Mouse (Mus musculus): ENCODE results near the gene Dnajc7. TPM values are rescaled to one million over a fixed set of nuclear protein-coding genes. Genes with fewer than 3 reads are reported as not detected.

Gene Dnajc7
- polyA plus RNA-seq, 1 experiment from 2014 or later: 184 TPM

GRCm38 (mm10) chr11:100552842-100553241 is 67.1 kb downstream of the Dnajc7 start:
- Histone ChIP-seq H3K9me3 (ENCODE audit: control insufficient read depth, low read length) (no peaks in the 10 kb centered on the region), H3K4me2 (ENCODE audit: low read depth, low read length) (no peak overlapping the region), H3K27ac (ENCODE audit: low read length) (no peak overlapping the region), H3K9ac (ENCODE audit: low read depth, low read length) (no peak overlapping the region), H3K4me3 (ENCODE audit: low read length) (no peak overlapping the region), H3K27me3 (replicated peaks; ENCODE audit: control insufficient read depth, insufficient read depth, low read length) (no peaks in the 10 kb centered on the region), H3K4me1 (ENCODE audit: control insufficient read depth, insufficient read depth, low read length) (no peaks in the 10 kb centered on the region), H3K36me3 (ENCODE audit: control insufficient read depth, insufficient read depth, low read length) (no peaks in the 10 kb centered on the region)
- ATAC-seq: no peak
- 83% methylated on average over 4 of the region's 4 CpGs for WGBS

DNA sequence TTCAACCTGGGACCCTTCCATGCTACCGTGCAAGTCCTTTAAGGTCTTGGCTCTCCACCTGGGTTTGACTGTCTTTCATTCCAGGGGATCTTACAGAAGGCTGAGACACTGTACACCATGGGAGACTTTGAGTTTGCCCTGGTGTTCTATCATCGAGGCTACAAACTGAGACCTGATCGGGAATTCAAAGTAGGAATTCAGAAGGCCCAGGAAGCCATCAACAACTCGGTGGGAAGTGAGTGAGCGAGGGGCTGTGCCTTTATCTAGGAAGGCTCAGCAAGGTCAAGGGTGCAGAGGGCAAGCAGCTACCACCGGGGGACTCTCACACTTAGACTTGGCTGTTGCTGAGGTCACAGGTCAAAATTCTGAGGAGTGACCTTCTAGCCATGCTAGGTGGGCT is 69.9 kb downstream of the Dnajc7 start:
- Histone ChIP-seq H3K27ac (ENCODE audit: low read length) (no peak overlapping the region), H3K4me3 (ENCODE audit: low read length) (no peak overlapping the region), H3K9me3 (ENCODE audit: control insufficient read depth, low read length) (no peaks in the 10 kb centered on the region), H3K36me3 (ENCODE audit: control insufficient read depth, insufficient read depth, low read length) (no peaks in the 10 kb centered on the region), H3K27me3 (replicated peaks; ENCODE audit: control insufficient read depth, insufficient read depth, low read length) (no peaks in the 10 kb centered on the region), H3K4me1 (ENCODE audit: control insufficient read depth, insufficient read depth, low read length) (peaks cover 4% of the 10 kb centered on the region; the same call in 1 of the 2 replicates), H3K9ac (ENCODE audit: low read depth, low read length) (no peak overlapping the region), H3K4me2 (ENCODE audit: low read depth, low read length) (no peak overlapping the region)
- 76% methylated on average over 6 of the region's 6 CpGs for whole genome bisulfite sequencing
- no peak for ATAC-seq

DNA sequence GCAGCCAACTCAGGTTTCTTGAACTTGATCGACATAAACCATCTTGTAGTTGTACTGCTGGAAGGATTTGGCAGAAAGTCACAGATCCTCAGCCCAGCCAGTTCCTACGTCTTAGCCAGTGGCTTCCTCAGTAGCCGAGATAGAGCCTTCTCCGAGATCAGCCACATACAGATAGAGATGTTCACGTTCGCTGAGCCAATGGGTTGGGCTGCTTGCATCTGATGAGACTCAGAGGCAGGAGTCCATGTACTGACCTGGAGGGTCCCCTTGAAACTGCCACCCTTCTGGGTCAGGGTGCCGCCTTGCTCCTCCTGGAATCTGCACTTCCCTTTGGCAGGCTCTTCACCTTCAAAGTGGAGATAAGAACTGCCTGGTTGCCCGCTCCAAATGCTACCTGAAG is 70.5 kb downstream of the Dnajc7 start:
- Histone ChIP-seq H3K4me3 (ENCODE audit: low read length) (no peak overlapping the region), H3K27me3 (replicated peaks; ENCODE audit: control insufficient read depth, insufficient read depth, low read length) (no peaks in the 10 kb centered on the region), H3K9me3 (ENCODE audit: control insufficient read depth, low read length) (no peaks in the 10 kb centered on the region), H3K9ac (ENCODE audit: low read depth, low read length) (no peak overlapping the region), H3K36me3 (ENCODE audit: control insufficient read depth, insufficient read depth, low read length) (no peaks in the 10 kb centered on the region), H3K4me2 (ENCODE audit: low read depth, low read length) (no peak overlapping the region), H3K4me1 (ENCODE audit: control insufficient read depth, insufficient read depth, low read length) (peaks cover 8% of the 10 kb centered on the region; the same call in 1 of the 2 replicates), H3K27ac (ENCODE audit: low read length) (no peak overlapping the region)
- 81% methylated on average over 8 of the region's 8 CpGs for WGBS
- no peak for ATAC-seq

- Histone ChIP-seq H3K4me1 (ENCODE audit: control insufficient read depth, insufficient read depth, low read length) (peaks cover 8% of the 10 kb centered on the region; the same call in 1 of the 2 replicates), H3K36me3 (ENCODE audit: control insufficient read depth, insufficient read depth, low read length) (no peaks in the 10 kb centered on the region), H3K27ac (ENCODE audit: low read length) (no peak overlapping the region), H3K4me3 (ENCODE audit: low read length) (no peak overlapping the region), H3K4me2 (ENCODE audit: low read depth, low read length) (no peak overlapping the region), H3K9me3 (ENCODE audit: control insufficient read depth, low read length) (no peaks in the 10 kb centered on the region), H3K27me3 (replicated peaks; ENCODE audit: control insufficient read depth, insufficient read depth, low read length) (no peaks in the 10 kb centered on the region), H3K9ac (ENCODE audit: low read depth, low read length) (no peak overlapping the region)
- 78% methylated on average over 6 of the region's 6 CpGs for WGBS
- no peak for ATAC-seq
Observed at GRCm38 (mm10) chr11:100548141-100548540, 71.8 kb downstream of the Dnajc7 start.

- H3K9ac ChIP-seq (ENCODE audit: low read depth, low read length): no peak overlapping the region
- no peaks in the 10 kb centered on the region for H3K9me3 ChIP-seq (ENCODE audit: control insufficient read depth, low read length)
- no peak overlapping the region for H3K4me3 ChIP-seq (ENCODE audit: low read length)
- H3K4me2 ChIP-seq (ENCODE audit: low read depth, low read length): no peak overlapping the region
- H3K36me3 ChIP-seq (ENCODE audit: control insufficient read depth, insufficient read depth, low read length): no peaks in the 10 kb centered on the region
- H3K27me3 ChIP-seq (replicated peaks; ENCODE audit: control insufficient read depth, insufficient read depth, low read length): no peaks in the 10 kb centered on the region
- no peak overlapping the region for H3K27ac ChIP-seq (ENCODE audit: low read length)
- peaks cover 8% of the 10 kb centered on the region; the same call in 1 of the 2 replicates for H3K4me1 ChIP-seq (ENCODE audit: control insufficient read depth, insufficient read depth, low read length)
- 80% methylated on average over 6 of the region's 6 CpGs for WGBS
- ATAC-seq: no peak
Observed at GRCm38 (mm10) chr11:100546955-100547354, 73.0 kb downstream of the Dnajc7 start.

- Histone ChIP-seq H3K27me3 (replicated peaks; ENCODE audit: control insufficient read depth, insufficient read depth, low read length) (no peaks in the 10 kb centered on the region), H3K4me1 (ENCODE audit: control insufficient read depth, insufficient read depth, low read length) (peaks cover 8% of the 10 kb centered on the region; the same call in 1 of the 2 replicates), H3K36me3 (ENCODE audit: control insufficient read depth, insufficient read depth, low read length) (no peaks in the 10 kb centered on the region), H3K27ac (ENCODE audit: low read length) (0 out of 2 replicates have a peak overlapping the region, but pooled peaks have one; percentile 14), H3K4me2 (ENCODE audit: low read depth, low read length) (peak overlapping the region; percentile 86), H3K9ac (ENCODE audit: low read depth, low read length) (peak overlapping the region; percentile 68; the same call in 1 of the 2 replicates), H3K9me3 (ENCODE audit: control insufficient read depth, low read length) (no peaks in the 10 kb centered on the region), H3K4me3 (ENCODE audit: low read length) (peak overlapping the region; percentile 56)
- 25% methylated on average over 7 of the region's 7 CpGs for WGBS
- ATAC-seq: no peak; the same call in 1 of the 2 replicates
Observed at GRCm38 (mm10) chr11:100545746-100546085, 74.3 kb downstream of the Dnajc7 start.

DNA sequence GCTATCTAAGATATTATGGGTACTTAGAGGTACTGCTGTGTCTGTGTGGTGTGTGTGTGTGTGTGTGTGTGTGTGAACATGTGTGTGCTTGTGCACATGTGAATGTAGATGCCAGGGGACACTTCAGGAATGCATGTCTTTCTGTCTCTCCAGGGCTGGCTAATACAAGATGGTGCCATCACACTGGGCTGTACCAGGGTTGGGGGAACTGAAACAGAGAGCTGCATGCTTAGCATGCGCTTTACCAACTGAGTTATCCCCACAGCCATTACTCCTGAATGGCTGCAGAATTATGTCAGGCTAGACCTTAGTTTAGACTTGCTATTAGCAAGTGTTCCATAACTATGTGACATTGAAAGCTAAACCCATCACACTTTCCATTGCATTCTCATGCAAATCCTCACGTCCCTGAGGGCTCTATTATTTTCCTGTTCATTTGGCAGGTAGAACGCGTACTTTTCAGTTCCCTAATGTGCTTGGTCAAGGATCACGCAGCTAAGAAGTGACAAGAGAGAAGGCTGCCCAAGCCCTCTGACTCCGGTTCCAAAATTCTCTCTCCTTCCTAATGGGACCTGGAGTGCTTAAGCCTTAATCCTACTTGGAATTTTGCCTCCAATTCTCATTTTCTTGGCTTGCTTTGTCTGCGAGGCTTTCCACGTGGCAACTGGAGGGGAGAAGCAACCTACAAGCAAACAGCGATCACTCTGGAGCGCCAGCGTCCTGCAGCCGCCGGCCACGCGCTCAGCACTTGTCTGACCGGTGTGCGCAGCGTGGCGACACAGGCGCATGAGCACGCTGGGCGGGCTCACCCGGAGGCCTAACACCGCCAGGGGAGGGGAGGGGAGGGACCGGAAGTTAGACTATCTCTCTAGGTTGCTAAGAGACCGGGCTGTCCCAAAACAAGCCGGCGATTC is 74.9 kb downstream of the Dnajc7 start, which contains the start of gene Ttc25:
Gene Ttc25 (plus strand): TSS at position 776 of the 914 bp plus-strand sequence.
- no peaks in the 10 kb centered on the region for H3K36me3 ChIP-seq (ENCODE audit: control insufficient read depth, insufficient read depth, low read length)
- 5% methylated on average over 28 of the region's 28 CpGs for WGBS
- peaks cover 8% of the 10 kb centered on the region; the same call in 1 of the 2 replicates for H3K4me1 ChIP-seq (ENCODE audit: control insufficient read depth, insufficient read depth, low read length)
- H3K4me2 ChIP-seq (ENCODE audit: low read depth, low read length): peak within 1 kb of the TSS; percentile 86
- peak within 1 kb of the TSS; percentile 56 for H3K4me3 ChIP-seq (ENCODE audit: low read length)
- peak within 1 kb of the TSS; percentile 68 for H3K9ac ChIP-seq (ENCODE audit: low read depth, low read length)
- ATAC-seq: peak; percentile 99
- no peaks in the 10 kb centered on the region for H3K27me3 ChIP-seq (replicated peaks; ENCODE audit: control insufficient read depth, insufficient read depth, low read length)
- peak within 1 kb of the TSS; percentile 70 for H3K27ac ChIP-seq (ENCODE audit: low read length)
- no peaks in the 10 kb centered on the region for H3K9me3 ChIP-seq (ENCODE audit: control insufficient read depth, low read length)

DNA sequence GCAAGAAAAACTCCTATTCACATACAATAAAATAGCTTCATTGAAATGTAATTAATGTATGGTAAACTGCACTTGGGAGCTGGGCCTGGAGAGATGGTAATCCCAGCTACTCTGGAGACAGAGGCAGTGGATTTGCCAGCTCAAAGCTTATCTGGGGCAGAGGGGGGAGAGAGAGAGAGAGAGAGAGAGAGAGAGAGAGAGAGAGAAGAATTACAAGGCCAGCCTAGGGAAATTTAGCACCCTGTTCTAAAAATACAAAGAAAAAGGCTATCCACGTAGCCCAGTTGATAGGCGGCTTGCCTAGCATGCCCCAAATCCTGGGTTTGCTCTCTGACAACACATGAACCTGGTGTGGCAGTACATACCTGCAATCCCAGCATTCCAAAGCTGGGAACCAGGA is 78.4 kb downstream of the Dnajc7 start:
- H3K4me2 ChIP-seq (ENCODE audit: low read depth, low read length): no peak overlapping the region
- 82% methylated on average over 2 of the region's 2 CpGs for WGBS
- H3K9me3 ChIP-seq (ENCODE audit: control insufficient read depth, low read length): no peaks in the 10 kb centered on the region

GRCm38 (mm10) chr11:100540966-100541365 is 79.0 kb downstream of the Dnajc7 start:
- H3K36me3 ChIP-seq (ENCODE audit: control insufficient read depth, insufficient read depth, low read length): no peaks in the 10 kb centered on the region
- H3K27me3 ChIP-seq (replicated peaks; ENCODE audit: control insufficient read depth, insufficient read depth, low read length): no peaks in the 10 kb centered on the region
- no peak overlapping the region for H3K9ac ChIP-seq (ENCODE audit: low read depth, low read length)
- no peak for ATAC-seq
- WGBS: 38% methylated on average over 6 of the region's 6 CpGs
- H3K4me3 ChIP-seq (ENCODE audit: low read length): no peak overlapping the region
- no peaks in the 10 kb centered on the region for H3K9me3 ChIP-seq (ENCODE audit: control insufficient read depth, low read length)
- H3K27ac ChIP-seq (ENCODE audit: low read length): no peak overlapping the region
- H3K4me2 ChIP-seq (ENCODE audit: low read depth, low read length): no peak overlapping the region
- peaks cover 6% of the 10 kb centered on the region; the same call in 1 of the 2 replicates for H3K4me1 ChIP-seq (ENCODE audit: control insufficient read depth, insufficient read depth, low read length)

More for the DNA sequence above, 78.4 kb downstream of the Dnajc7 start:
- no peak overlapping the region for H3K27ac ChIP-seq (ENCODE audit: low read length)
- H3K36me3 ChIP-seq (ENCODE audit: control insufficient read depth, insufficient read depth, low read length): no peaks in the 10 kb centered on the region
- H3K4me3 ChIP-seq (ENCODE audit: low read length): no peak overlapping the region
- H3K9ac ChIP-seq (ENCODE audit: low read depth, low read length): no peak overlapping the region
- no peaks in the 10 kb centered on the region for H3K27me3 ChIP-seq (replicated peaks; ENCODE audit: control insufficient read depth, insufficient read depth, low read length)
- ATAC-seq: no peak
- peaks cover 8% of the 10 kb centered on the region; the same call in 1 of the 2 replicates for H3K4me1 ChIP-seq (ENCODE audit: control insufficient read depth, insufficient read depth, low read length)

Measured in intestine, embryonic 16.5 days (tissue).